Mouse (Mus musculus): Measurements from ENCODE around the gene Jag1. TPM values are rescaled to one million over a fixed set of nuclear protein-coding genes. Genes with fewer than 3 reads are reported as not detected.
A peak's percentile ranks its signal among the peaks of the same experiment; 100 is the strongest.

Gene Jag1
- polyA plus RNA-seq, 1 experiment from 2014 or later, result 10.6 TPM

GRCm38 (mm10) chr2:137115241-137116024 lies 1.0 kb downstream of the Jag1 start:
- Histone ChIP-seq H3K27ac (replicated peaks) (peak overlapping the region; percentile 85), H3K27me3 (0 out of 2 replicates have a peak, but pooled peaks cover 3% of the 10 kb centered on the region), H3K9me3 (no peaks in the 10 kb centered on the region), H3K4me1 (replicated peaks) (peaks cover 57% of the 10 kb centered on the region), H3K36me3 (no peaks in the 10 kb centered on the region), H3K4me2 (peak overlapping the region; percentile 98), H3K9ac (peak overlapping the region; percentile 62), H3K4me3 (peak overlapping the region; percentile 57)
- no peak for ATAC-seq (ENCODE audit: low FRiP score, low read depth)
- under 1% methylated on average over 40 of the region's 40 CpGs for WGBS

DNA sequence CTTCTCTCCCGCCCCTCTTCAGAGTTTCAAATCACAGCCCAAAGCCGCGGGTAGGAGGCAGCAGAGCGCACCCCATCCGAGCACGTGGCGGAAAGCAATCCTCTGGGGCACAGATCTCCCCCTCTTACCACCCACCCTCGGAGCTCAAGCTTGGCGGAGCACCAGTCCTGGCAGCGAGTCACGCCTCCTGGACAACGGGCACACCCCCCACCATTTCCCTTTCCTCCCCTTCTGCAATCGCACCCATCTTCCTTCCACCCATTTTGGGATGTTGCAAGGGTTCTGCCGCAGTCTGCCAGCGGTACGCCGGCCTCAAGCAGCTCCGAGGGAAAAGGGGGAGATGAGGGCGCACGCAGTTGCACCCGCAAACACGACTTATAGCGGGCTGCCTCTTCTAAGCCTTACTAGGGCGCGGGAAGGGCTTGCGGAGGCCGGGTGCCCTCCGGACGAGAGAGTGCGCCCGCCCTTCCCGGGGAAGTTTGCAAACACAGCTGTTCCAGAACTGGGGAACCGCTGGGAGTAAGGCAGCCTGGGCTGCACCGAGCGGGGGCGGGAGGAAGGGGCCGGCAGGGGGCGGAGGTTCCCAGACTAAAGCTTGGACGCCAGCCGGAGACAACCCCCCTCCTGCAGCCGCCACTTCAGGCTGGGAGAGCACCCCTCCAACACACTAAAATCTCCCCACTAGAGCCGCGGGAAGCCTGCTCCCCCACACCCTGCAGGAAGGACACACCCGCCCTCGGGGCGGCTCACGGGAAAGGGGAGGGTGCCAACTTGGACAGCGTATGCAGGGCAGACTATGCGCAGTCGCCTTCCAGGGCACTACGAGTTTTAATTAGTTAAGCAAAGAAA lies 2.0 kb downstream of the Jag1 start:
- ATAC-seq (ENCODE audit: low FRiP score, low read depth), result peak; percentile 51
- Histone ChIP-seq H3K4me1 (replicated peaks) (peaks cover 66% of the 10 kb centered on the region), H3K36me3 (no peaks in the 10 kb centered on the region), H3K9ac (peak overlapping the region; percentile 62), H3K9me3 (no peaks in the 10 kb centered on the region), H3K4me2 (peak overlapping the region; percentile 98), H3K27ac (replicated peaks) (peak overlapping the region; percentile 76), H3K27me3 (0 out of 2 replicates have a peak, but pooled peaks cover 3% of the 10 kb centered on the region), H3K4me3 (peak overlapping the region; percentile 57)
- under 1% methylated on average over 51 of the region's 51 CpGs for WGBS

DNA sequence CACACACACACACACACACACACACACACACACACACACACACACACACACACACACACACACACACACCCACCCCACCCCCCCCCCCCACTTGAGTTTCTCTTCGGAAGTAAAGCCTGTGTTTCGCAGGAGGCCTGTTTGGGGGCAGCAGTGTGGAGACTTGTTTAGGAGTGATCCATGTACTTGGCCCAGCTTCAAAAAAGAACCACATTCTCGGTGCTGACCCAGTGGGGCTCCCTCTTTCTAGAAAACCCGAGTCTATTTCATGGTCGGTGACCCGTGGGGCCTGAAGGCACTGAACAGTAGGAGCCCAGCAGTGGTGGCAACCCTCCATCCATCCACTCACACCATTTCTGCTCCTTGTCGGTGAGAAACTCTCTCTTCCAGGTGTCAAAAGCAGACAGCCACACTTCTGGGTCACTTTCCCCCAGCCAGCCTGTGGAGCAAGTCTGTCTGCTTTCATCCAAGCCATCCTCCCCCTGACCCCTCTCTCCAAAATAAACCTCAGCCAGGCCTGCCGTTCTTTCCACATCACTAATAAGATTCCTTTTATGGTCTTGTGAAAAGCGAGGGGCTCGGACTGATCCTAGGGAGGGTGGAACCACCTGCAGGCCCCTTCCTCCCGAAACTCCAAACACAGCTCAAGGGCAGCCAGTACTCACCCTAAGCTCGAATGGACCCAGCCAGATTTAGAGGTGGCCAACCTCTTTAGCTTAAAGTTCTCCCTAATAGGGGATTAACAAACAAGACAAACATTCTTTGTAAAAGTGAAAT lies 3.0 kb downstream of the Jag1 start:
- Histone ChIP-seq H3K4me2 (peak overlapping the region; percentile 98), H3K27me3 (0 out of 2 replicates have a peak, but pooled peaks cover 6% of the 10 kb centered on the region), H3K4me3 (peak overlapping the region; percentile 57), H3K9me3 (no peaks in the 10 kb centered on the region), H3K27ac (replicated peaks) (peak overlapping the region; percentile 76; the same call in 1 of the 2 replicates), H3K4me1 (replicated peaks) (peaks cover 71% of the 10 kb centered on the region), H3K36me3 (no peaks in the 10 kb centered on the region), H3K9ac (0 out of 2 replicates have a peak overlapping the region, but pooled peaks have one; percentile 62)
- WGBS, result 3% methylated on average over 12 of the region's 12 CpGs
- no peak for ATAC-seq (ENCODE audit: low FRiP score, low read depth)

DNA sequence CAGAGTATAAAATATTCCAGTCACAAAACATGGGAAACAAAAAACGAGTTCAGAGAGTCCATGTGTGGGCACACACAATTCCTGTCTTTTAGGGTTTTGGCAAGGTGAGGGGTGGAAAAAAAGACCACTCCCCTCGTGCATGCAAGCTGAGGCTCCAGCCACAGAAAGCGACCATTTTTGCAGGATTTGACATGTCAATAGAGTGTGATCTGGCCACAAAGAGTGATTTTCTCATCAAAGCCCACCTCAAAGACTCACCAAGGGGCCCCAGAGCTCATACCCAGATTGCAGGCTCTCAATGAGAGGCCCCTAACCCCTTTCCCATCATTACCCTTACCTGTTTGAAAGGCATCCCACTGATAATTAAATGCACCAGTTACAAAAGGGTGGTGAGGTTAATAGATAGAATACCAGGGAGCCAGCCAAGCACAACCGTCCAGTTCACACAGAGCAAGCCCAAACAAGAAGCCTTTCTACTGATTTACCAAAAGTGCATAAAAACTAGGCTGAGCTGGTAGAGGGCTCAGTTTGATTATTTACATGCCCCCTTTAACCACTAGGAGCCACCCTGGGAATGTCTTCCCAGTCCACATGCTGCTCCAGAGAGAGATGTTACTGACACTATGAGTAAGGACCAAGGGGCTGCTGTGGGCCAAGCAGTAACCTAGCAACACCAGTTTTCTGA lies 6.1 kb downstream of the Jag1 start:
- Histone ChIP-seq H3K27ac (replicated peaks) (peak overlapping the region; percentile 52; the same call in 1 of the 2 replicates), H3K4me2 (0 out of 2 replicates have a peak overlapping the region, but pooled peaks have one; percentile 29), H3K9ac (no peak overlapping the region), H3K36me3 (no peaks in the 10 kb centered on the region), H3K27me3 (0 out of 2 replicates have a peak, but pooled peaks cover 3% of the 10 kb centered on the region), H3K4me3 (no peak overlapping the region), H3K4me1 (replicated peaks) (peaks cover 68% of the 10 kb centered on the region), H3K9me3 (no peaks in the 10 kb centered on the region)
- 17% methylated on average over 4 of the region's 4 CpGs for WGBS
- ATAC-seq (ENCODE audit: low FRiP score, low read depth), result no peak

DNA sequence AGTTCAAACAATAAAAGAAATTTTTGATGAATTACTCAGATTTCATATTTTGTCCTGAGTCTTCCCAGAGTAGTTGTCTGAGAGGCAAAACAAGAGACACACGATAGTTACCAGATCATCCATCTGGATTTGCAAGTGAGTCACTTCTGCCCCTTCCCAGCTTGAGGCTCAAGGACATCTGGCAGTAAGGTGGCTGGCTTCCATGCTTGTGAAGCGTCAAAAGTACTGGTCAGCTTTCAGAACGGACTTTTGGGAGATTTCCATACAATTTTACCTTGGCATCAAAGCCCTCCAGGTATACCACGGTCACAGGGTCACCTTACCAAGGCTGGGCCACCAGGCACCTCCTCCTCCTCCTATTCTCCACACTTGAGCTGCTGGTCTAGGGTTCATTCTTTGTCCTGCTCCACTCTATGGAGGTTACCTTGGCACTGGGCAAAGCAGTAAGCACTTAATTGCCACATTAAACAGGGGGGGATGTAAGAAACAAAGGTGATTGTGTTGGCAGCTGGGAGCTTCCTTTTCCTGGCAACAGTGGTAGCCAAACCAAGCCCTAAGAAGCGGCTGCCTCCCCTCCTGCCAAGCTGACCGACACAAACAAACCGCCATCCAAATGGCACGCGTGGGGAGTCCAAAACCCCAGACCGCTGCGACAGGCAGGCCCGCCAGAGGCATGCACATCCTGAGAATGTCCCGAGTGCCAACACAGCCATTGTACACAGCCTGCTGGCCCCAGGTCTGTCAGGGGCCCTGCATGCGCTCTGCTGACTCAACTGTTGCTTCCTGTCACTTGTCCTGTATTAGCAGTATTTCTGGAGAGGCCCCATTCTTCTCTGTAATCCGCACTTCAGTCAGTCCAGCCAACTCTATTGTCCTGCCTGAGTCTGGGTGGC lies 6.9 kb downstream of the Jag1 start:
- peak; percentile 79 for ATAC-seq (ENCODE audit: low FRiP score, low read depth)
- H3K27me3 ChIP-seq, result peaks cover 3% of the 10 kb centered on the region; the same call in 1 of the 2 replicates
- no peaks in the 10 kb centered on the region for H3K36me3 ChIP-seq
- H3K4me2 ChIP-seq, result peak overlapping the region; percentile 29
- 24% methylated on average over 15 of the region's 15 CpGs for WGBS
- H3K9me3 ChIP-seq, result no peaks in the 10 kb centered on the region
- H3K4me3 ChIP-seq, result no peak overlapping the region
- peaks cover 60% of the 10 kb centered on the region for H3K4me1 ChIP-seq (replicated peaks)
- H3K27ac ChIP-seq (replicated peaks), result no peak overlapping the region; the same call in 1 of the 2 replicates
- no peak overlapping the region for H3K9ac ChIP-seq

DNA sequence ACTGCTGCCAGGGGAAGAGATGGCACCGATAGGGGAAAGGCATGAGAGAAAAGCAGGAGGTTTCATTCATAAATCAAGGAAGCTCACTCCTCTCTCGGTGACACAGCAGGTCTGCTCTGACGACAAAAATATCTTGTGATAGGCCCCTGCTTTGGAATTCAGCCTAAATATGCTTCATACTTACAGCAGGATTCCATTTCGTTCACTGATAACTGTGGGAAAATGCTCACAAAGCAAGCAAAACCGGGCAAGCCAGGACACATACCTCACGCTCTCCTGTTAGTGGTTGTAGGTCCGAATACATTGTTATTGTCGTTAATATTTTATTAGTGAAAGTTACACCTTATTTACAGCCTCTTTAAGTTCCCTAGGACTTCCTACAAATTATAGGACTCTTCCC lies 8.5 kb downstream of the Jag1 start:
- Histone ChIP-seq H3K4me3 (no peak overlapping the region), H3K4me1 (replicated peaks) (peaks cover 47% of the 10 kb centered on the region), H3K9ac (no peak overlapping the region), H3K4me2 (no peak overlapping the region), H3K27ac (replicated peaks) (no peak overlapping the region), H3K27me3 (peaks cover 3% of the 10 kb centered on the region; the same call in 1 of the 2 replicates), H3K9me3 (no peaks in the 10 kb centered on the region), H3K36me3 (no peaks in the 10 kb centered on the region)
- no peak for ATAC-seq (ENCODE audit: low FRiP score, low read depth)
- 58% methylated on average over 8 of the region's 8 CpGs for WGBS

- peaks cover 39% of the 10 kb centered on the region for H3K4me1 ChIP-seq (replicated peaks)
- no peaks in the 10 kb centered on the region for H3K36me3 ChIP-seq
- no peak overlapping the region for H3K4me2 ChIP-seq
- peaks cover 3% of the 10 kb centered on the region; the same call in 1 of the 2 replicates for H3K27me3 ChIP-seq
- H3K4me3 ChIP-seq, result no peak overlapping the region
- no peaks in the 10 kb centered on the region for H3K9me3 ChIP-seq
- H3K9ac ChIP-seq, result no peak overlapping the region
- 61% methylated on average over 4 of the region's 4 CpGs for WGBS
- ATAC-seq (ENCODE audit: low FRiP score, low read depth), result no peak
- H3K27ac ChIP-seq (replicated peaks), result no peak overlapping the region
Observed at GRCm38 (mm10) chr2:137107203-137107602, 9.2 kb downstream of the Jag1 start.

DNA sequence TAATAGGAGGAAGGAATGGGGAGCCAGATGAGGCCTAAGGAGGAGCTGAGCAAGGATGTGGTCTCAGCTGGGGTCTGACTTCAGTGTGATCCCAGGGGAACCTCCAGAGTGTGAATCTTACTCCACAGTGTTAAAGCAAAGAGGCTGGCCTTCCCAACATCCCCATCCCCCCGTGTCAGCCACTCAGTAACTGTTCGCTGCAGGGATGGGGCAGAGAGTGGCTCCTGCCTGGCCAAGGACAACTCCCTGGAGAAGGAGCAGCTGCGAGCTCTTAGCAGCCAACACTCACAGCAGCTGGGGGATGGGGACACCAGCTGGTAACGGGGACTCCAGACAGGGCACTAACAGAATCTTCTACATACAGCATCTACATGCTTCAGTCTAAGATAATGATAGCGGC lies 15.4 kb downstream of the Jag1 start:
- no peaks in the 10 kb centered on the region; the same call in 1 of the 2 replicates for H3K27me3 ChIP-seq
- H3K4me2 ChIP-seq, result no peak overlapping the region
- ATAC-seq (ENCODE audit: low FRiP score, low read depth), result peak; percentile 71
- H3K36me3 ChIP-seq, result no peaks in the 10 kb centered on the region
- H3K9ac ChIP-seq, result no peak overlapping the region
- H3K4me1 ChIP-seq (replicated peaks), result peaks cover 18% of the 10 kb centered on the region
- H3K27ac ChIP-seq (replicated peaks), result no peak overlapping the region
- 29% methylated on average over 5 of the region's 5 CpGs for WGBS
- H3K4me3 ChIP-seq, result no peak overlapping the region
- no peaks in the 10 kb centered on the region for H3K9me3 ChIP-seq

DNA sequence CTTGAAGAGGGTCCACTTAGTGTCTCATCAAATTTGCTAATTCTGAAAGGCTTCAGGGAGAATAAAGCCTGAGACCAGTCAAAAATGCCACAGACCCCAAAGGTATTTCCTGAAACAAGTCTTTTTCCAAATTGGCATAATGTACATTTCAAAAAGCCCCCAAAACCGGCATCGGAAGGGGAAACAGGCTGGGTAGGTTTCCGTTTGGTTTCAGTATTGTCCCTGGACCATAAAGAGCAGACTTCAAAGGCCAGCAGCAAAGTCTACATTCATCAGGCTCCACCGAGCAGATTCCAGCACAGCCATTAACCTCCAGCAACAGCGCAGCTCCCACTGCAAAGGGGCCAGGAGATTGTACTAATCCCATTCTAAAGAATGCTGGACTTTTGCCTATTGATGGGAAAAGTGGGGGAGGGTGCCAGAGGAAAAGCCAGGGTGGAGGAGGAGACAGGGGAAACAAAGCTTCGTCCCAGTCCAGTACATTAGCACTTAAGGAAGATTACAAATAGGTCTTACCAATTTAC lies 17.2 kb downstream of the Jag1 start:
- H3K4me3 ChIP-seq, result no peak overlapping the region
- H3K4me1 ChIP-seq (replicated peaks), result peaks cover 18% of the 10 kb centered on the region
- H3K36me3 ChIP-seq, result no peaks in the 10 kb centered on the region
- H3K27me3 ChIP-seq, result no peaks in the 10 kb centered on the region
- no peaks in the 10 kb centered on the region for H3K9me3 ChIP-seq
- WGBS, result 16% methylated on average over 6 of the region's 6 CpGs
- ATAC-seq (ENCODE audit: low FRiP score, low read depth), result no peak
- no peak overlapping the region for H3K9ac ChIP-seq
- H3K27ac ChIP-seq (replicated peaks), result no peak overlapping the region
- H3K4me2 ChIP-seq, result no peak overlapping the region

DNA sequence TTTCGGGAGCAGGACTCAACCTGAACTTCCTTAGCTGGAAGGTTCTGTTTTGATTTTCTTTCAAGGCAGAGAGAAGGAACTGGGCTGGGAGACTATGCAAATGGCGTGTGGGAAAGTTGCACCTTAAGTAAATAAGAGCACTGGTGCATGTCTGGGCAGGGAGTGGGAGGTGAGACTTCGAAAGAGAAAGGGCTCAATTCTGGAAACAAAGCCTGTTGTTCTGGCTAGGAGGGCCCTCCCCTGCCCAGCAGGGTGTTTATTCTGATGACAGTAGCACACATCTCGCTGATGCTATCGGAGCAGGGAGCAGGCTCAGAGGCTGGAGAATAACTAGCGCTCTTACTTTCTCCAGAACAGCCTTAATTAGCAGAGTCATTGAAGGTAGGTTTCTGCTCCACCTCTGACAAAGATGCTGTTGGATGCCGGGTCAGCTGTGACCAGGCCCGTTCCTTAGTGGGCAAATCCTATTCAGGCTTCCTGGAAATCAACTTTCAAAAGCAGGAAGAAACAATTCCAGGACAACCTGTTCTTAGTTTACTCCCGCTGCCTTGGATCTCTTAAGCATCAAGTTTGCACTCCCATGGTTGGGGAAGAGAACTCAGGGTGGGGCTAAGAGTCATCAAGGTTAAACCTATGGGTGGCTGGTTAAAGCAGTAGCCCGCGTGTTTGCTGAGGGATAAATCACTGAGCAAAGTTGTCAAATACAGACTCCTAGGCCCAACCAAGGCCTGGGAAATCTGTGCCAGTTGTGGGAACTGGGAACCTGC lies 18.0 kb downstream of the Jag1 start:
- H3K36me3 ChIP-seq, result no peaks in the 10 kb centered on the region
- H3K27me3 ChIP-seq, result no peaks in the 10 kb centered on the region
- H3K4me2 ChIP-seq, result no peak overlapping the region
- H3K9ac ChIP-seq, result no peak overlapping the region
- ATAC-seq (ENCODE audit: low FRiP score, low read depth), result no peak
- no peak overlapping the region for H3K27ac ChIP-seq (replicated peaks)
- 30% methylated on average over 11 of the region's 11 CpGs for WGBS
- no peak overlapping the region for H3K4me3 ChIP-seq
- H3K9me3 ChIP-seq, result no peaks in the 10 kb centered on the region
- H3K4me1 ChIP-seq (replicated peaks), result peaks cover 18% of the 10 kb centered on the region
